ENCODE assay signal across 26 mouse cellular contexts in the genomic region with DNA sequence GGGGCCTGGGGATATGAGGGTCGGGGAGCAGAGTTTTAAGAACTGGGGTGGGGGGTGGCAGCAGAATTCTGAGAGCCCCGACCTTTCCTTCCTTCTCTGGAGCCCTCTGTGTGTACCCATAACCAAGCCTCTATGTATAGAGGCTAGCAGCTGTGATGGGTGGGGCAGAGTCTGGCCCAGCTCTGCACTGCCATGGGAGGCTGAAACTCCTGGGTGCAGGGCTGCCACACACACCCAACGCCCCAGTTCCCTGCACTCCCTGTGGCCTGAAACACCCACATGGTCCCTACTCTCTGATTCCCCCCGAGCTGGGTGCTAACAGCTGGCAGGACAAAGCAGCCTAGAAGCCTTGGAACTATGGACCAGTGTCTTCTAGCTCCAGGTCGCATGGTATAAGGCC.
"Had no signal": no experiment of that assay in that cellular context is flagged by ENCODE, and none has a peak within 500 bp of the region (broad histone marks: within the 10 kb centered on the region; RNA-seq: fewer than 3 reads in every experiment).

No protein-coding gene starts in this region.

- H3K4me3 ChIP-seq: heart, adult 2 months; heart, embryonic 13.5 days; heart, embryonic 15.5 days; hindbrain, embryonic 12.5 days; hindbrain, embryonic 15.5 days; kidney, embryonic 15.5 days; limb, embryonic 13.5 days; limb, embryonic 15.5 days had no signal

- H3K9me3 ChIP-seq: hindbrain, embryonic 15.5 days; limb, embryonic 15.5 days had no signal

- H3K27ac ChIP-seq: heart, adult 2 months; heart, embryonic 13.5 days; heart, embryonic 15.5 days; hindbrain, embryonic 12.5 days; hindbrain, embryonic 15.5 days; hindbrain, postnatal 0 days; kidney, embryonic 15.5 days; kidney, postnatal 0 days; limb, embryonic 13.5 days; limb, embryonic 15.5 days had no signal

- ATAC-seq: hindbrain, postnatal 0 days; intestine, embryonic 16.5 days had no signal

- H3K4me1 ChIP-seq: kidney, embryonic 15.5 days; limb, embryonic 13.5 days had no signal

- DNase-seq: gastrocnemius, postnatal 14 days; gastrocnemius, postnatal 36 days; heart, adult 11 months; heart, adult 2 months; heart, postnatal 14 days; heart, postnatal 36 days; kidney, adult 11 months; kidney, adult 2 months; kidney, adult 9 months; kidney, postnatal 14 days; kidney, postnatal 36 days; layer of hippocampus, adult 9-11 months; layer of hippocampus, postnatal 36 days; left cerebral cortex, postnatal 4 days had no signal

- H3K4me2 ChIP-seq: heart, embryonic 11.5 days; heart, embryonic 13.5 days; heart, embryonic 15.5 days; hindbrain, embryonic 12.5 days; hindbrain, embryonic 15.5 days; kidney, embryonic 15.5 days; limb, embryonic 13.5 days; limb, embryonic 15.5 days; liver, embryonic 11.5 days had no signal

- H3K27me3 ChIP-seq: heart, embryonic 13.5 days; heart, embryonic 15.5 days; hindbrain, embryonic 12.5 days; hindbrain, embryonic 15.5 days; kidney, embryonic 15.5 days; limb, embryonic 13.5 days; limb, embryonic 15.5 days had no signal

- H3K9ac ChIP-seq: heart, embryonic 13.5 days; heart, embryonic 15.5 days; hindbrain, embryonic 12.5 days; hindbrain, embryonic 15.5 days; kidney, embryonic 15.5 days; limb, embryonic 13.5 days; limb, embryonic 15.5 days had no signal
